Mouse (Mus musculus) brain, adult 10 weeks (tissue): Measurements from ENCODE around the gene Nt5c3. TPM values are rescaled to one million over a fixed set of nuclear protein-coding genes. Genes with fewer than 3 reads are reported as not detected.

ENCODE experiments used
- polyA plus RNA-seq: library from polyadenylated mRNA; stranded (reverse); fragments of 350-450 nt; fragmentation: Illumina TruSeq; extraction: RNeasy Lipid Tissue Mini Kit (QIAGEN cat#74804); gene quantifications from one replicate; pipeline ENCODE4 v1.2.3, GENCODE M21; 2015; ENCODE audit warnings: low read depth, low replicate concordance

The Nt5c3 gene
- polyA plus RNA-seq: 97.9 TPM

DNA sequence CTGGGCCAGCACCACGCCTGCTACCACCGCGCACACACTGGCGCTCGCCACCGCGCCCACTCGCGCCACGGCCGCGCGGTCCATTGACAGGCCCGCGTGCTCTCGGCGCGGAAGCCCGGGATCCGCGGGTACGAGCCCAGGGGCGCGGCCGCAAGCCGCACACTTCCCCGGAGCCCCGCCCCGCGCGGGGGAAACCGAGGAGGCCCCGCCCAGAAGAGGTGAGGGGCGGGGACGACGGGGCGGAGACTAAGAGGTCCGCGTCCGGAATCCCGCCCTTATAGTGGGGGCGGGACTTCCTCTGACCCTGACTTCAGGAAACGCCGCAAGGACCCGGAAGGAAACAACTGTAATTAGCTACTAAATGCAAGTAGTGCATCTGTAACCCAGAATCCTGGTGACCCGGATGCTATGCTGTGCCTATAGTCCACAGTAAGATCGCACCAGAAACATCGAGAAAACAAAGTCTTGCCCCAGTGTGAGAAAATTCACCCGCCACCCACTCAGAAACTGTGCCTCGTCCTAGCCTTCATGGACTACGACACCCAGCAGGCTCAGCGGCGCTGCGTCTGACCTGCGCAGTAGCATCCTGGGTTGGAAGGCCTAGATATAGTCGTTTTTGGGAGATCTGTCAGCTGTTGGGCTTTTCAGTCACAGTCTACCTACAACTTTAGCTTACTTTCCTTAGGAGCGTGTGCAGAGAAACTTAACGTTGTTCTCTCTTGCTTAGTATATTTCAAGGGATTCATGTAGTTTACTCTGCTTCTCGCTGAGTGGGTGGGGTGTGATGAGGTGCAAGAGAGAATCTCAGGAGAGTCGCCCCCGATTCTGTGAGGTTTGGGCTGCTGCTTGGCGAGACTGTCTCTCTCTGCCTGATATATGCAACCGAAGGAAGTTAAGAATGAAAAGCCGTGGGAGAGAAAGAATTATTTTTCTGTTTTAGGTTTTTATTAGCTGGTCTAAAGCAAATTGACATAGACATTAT lies at the start of gene Nt5c3, which contains the start of gene Vmn1r4:
Nt5c3 (minus strand) TSS at position 207 of the 982 bp plus-strand sequence.
Vmn1r4 (plus strand) TSS at position 290 of the 982 bp plus-strand sequence.

DNA sequence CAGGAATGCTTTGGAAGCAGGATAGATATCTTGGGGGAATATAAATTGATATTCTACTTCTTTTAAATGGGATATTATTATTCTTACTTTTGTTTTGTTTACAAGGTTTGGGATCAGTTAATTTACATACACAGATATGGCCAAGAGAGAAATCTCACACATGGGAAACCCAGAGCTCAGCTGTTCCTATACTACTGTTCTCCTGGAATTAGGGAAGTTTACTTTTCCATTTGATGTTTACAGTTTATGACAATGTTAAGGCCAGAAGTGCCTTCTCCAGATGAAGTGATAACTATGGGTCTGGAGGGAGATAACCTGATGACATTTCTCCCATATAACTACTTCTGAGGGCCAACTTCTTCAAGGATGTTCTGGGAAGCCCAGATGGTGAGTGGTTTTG lies 46.2 kb upstream of the Nt5c3 start, which contains the start of gene Vmn1r5:
Vmn1r5 (plus strand) TSS at position 301 of the 400 bp plus-strand sequence.

Other genes with a start within 250 kb of the Nt5c3 start
- 24.2 TPM for gene Lsm5, start 219.2 kb downstream of the Nt5c3 start, polyA plus RNA-seq
- 26.7 TPM for gene Avl9, start 209.0 kb downstream of the Nt5c3 start, polyA plus RNA-seq
- gene Kbtbd2, start 126.1 kb downstream of the Nt5c3 start, polyA plus RNA-seq: 40.1 TPM
- 28.8 TPM for gene Fkbp9, start 91.9 kb downstream of the Nt5c3 start, polyA plus RNA-seq
- gene Vmn1r4, start 83 bp upstream of the Nt5c3 start, polyA plus RNA-seq: not detected
- not detected for gene Vmn1r5, start 46.3 kb upstream of the Nt5c3 start, polyA plus RNA-seq
- gene Vmn1r6, start 73.3 kb upstream of the Nt5c3 start, polyA plus RNA-seq: not detected
- gene Vmn1r7, start 101.4 kb upstream of the Nt5c3 start, polyA plus RNA-seq: not detected
- gene Vmn1r8, start 108.4 kb upstream of the Nt5c3 start, polyA plus RNA-seq: not detected
- not detected for gene Vmn1r9, start 142.9 kb upstream of the Nt5c3 start, polyA plus RNA-seq
- not detected for gene Vmn1r10, start 185.5 kb upstream of the Nt5c3 start, polyA plus RNA-seq
- gene Vmn1r11, start 209.5 kb upstream of the Nt5c3 start, polyA plus RNA-seq: not detected
- not detected for gene Vmn1r12, start 233.0 kb upstream of the Nt5c3 start, polyA plus RNA-seq